Mouse (Mus musculus): ENCODE measurements around the gene Ptgdr2. TPM values are rescaled to one million over a fixed set of nuclear protein-coding genes. Genes with fewer than 3 reads are reported as not detected.

Gene Ptgdr2
- polyA plus RNA-seq, 1 experiment from 2014 or later: 0.08 TPM

- Histone ChIP-seq H3K9ac (no peak overlapping the region), H3K27ac (replicated peaks) (no peak overlapping the region), H3K4me1 (replicated peaks) (no peaks in the 10 kb centered on the region), H3K4me3 (no peak overlapping the region), H3K36me3 (peaks cover 18% of the 10 kb centered on the region), H3K4me2 (no peak overlapping the region), H3K9me3 (no peaks in the 10 kb centered on the region), H3K27me3 (no peaks in the 10 kb centered on the region)
- WGBS: 86% methylated on average over 6 of the region's 6 CpGs
- ATAC-seq (ENCODE audit: low FRiP score, low read depth): no peak
These were observed 27.8 kb upstream of the Ptgdr2 start for GRCm38 (mm10) chr19:10909087-10909721.

GRCm38 (mm10) chr19:10914291-10914690 lies 22.7 kb upstream of the Ptgdr2 start:
- no peaks in the 10 kb centered on the region for H3K27me3 ChIP-seq

DNA sequence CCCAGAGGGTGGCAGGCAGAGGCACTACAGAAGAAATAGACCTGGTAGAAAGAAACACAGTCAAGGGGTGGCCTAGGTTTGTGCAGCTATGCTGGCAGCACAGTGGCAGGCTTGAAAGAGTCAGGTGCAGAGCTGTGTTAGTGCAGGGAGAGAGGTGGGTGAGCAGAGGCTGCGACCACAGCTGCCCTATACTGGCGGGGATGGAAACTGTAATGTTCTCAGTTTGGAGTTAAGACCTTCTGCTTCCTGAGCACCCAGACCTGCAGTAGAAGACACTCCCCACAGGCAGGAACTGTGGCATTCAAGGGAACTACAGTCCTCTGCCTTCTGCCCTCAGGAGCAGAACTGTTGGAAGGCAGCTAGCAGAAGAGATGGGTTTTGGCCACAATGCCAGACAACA lies 22.1 kb upstream of the Ptgdr2 start:
- no peaks in the 10 kb centered on the region for H3K27me3 ChIP-seq
- no peaks in the 10 kb centered on the region for H3K9me3 ChIP-seq
- H3K4me1 ChIP-seq (replicated peaks): 0 out of 2 replicates have a peak, but pooled peaks cover 4% of the 10 kb centered on the region
- no peak overlapping the region for H3K27ac ChIP-seq (replicated peaks)
- H3K9ac ChIP-seq: no peak overlapping the region
- H3K36me3 ChIP-seq: no peaks in the 10 kb centered on the region
- 85% methylated on average over 2 of the region's 2 CpGs for WGBS
- no peak overlapping the region for H3K4me3 ChIP-seq
- H3K4me2 ChIP-seq: no peak overlapping the region
- ATAC-seq (ENCODE audit: low FRiP score, low read depth): no peak

More at GRCm38 (mm10) chr19:10914291-10914690, 22.7 kb upstream of the Ptgdr2 start:
- Histone ChIP-seq H3K4me1 (replicated peaks) (0 out of 2 replicates have a peak, but pooled peaks cover 4% of the 10 kb centered on the region), H3K36me3 (no peaks in the 10 kb centered on the region), H3K4me3 (no peak overlapping the region), H3K27ac (replicated peaks) (no peak overlapping the region), H3K9ac (no peak overlapping the region), H3K9me3 (no peaks in the 10 kb centered on the region), H3K4me2 (no peak overlapping the region)
- 78% methylated on average over 7 of the region's 7 CpGs for WGBS
- ATAC-seq (ENCODE audit: low FRiP score, low read depth): no peak

GRCm38 (mm10) chr19:10916506-10916905 lies 20.5 kb upstream of the Ptgdr2 start:
- Histone ChIP-seq H3K9me3 (no peaks in the 10 kb centered on the region), H3K4me3 (no peak overlapping the region), H3K4me2 (no peak overlapping the region), H3K27ac (replicated peaks) (no peak overlapping the region), H3K36me3 (no peaks in the 10 kb centered on the region), H3K4me1 (replicated peaks) (0 out of 2 replicates have a peak, but pooled peaks cover 4% of the 10 kb centered on the region), H3K27me3 (no peaks in the 10 kb centered on the region), H3K9ac (no peak overlapping the region)
- WGBS: 60% methylated on average over 5 of the region's 5 CpGs
- no peak for ATAC-seq (ENCODE audit: low FRiP score, low read depth)

- no peaks in the 10 kb centered on the region for H3K27me3 ChIP-seq
- peak; percentile 63 for ATAC-seq (ENCODE audit: low FRiP score, low read depth)
- WGBS: 84% methylated on average over 10 of the region's 10 CpGs
- no peak overlapping the region for H3K9ac ChIP-seq
- no peak overlapping the region for H3K4me3 ChIP-seq
- 0 out of 2 replicates have a peak, but pooled peaks cover 4% of the 10 kb centered on the region for H3K4me1 ChIP-seq (replicated peaks)
- no peak overlapping the region for H3K4me2 ChIP-seq
- no peak overlapping the region for H3K27ac ChIP-seq (replicated peaks)
- H3K9me3 ChIP-seq: no peaks in the 10 kb centered on the region
- no peaks in the 10 kb centered on the region for H3K36me3 ChIP-seq
These were observed 18.5 kb upstream of the Ptgdr2 start for GRCm38 (mm10) chr19:10918321-10918991.

DNA sequence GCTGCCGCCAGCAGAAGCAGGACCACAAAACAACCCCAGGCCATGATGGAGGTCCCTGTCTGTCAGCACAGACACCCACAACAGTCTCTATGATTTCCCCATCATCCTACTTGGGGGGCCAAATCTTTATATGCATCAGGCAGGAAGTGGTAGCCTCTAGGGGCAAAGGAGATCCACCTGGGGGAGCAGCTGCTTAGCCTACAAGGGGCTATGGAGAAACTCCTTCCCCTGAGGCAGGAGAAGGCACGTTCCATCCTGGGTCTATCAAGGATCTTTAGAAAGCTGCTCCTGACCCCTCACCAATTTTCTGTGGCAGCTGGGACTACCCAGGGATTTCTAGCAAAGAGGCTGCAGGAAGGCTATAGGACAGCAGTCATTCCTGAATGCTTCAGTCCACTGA lies 16.4 kb upstream of the Ptgdr2 start, which contains the start of gene Zp1:
Gene Zp1 (minus strand): TSS at position 101 of the 400 bp plus-strand sequence.
- no peaks in the 10 kb centered on the region for H3K36me3 ChIP-seq
- no peak for ATAC-seq (ENCODE audit: low FRiP score, low read depth)
- H3K4me2 ChIP-seq: no peak within 1 kb of the TSS
- 0 out of 2 replicates have a peak, but pooled peaks cover 4% of the 10 kb centered on the region for H3K4me1 ChIP-seq (replicated peaks)
- WGBS: 62% methylated on average over 2 of the region's 2 CpGs
- no peak within 1 kb of the TSS for H3K9ac ChIP-seq
- H3K27me3 ChIP-seq: no peaks in the 10 kb centered on the region
- H3K9me3 ChIP-seq: no peaks in the 10 kb centered on the region
- no peak within 1 kb of the TSS for H3K4me3 ChIP-seq
- no peak within 1 kb of the TSS for H3K27ac ChIP-seq (replicated peaks)

GRCm38 (mm10) chr19:10921058-10921457 lies 15.9 kb upstream of the Ptgdr2 start:
- 82% methylated on average over 3 of the region's 3 CpGs for WGBS
- Histone ChIP-seq H3K4me2 (no peak overlapping the region), H3K36me3 (no peaks in the 10 kb centered on the region)

GRCm38 (mm10) chr19:10924220-10924619 lies 12.7 kb upstream of the Ptgdr2 start:
- no peaks in the 10 kb centered on the region for H3K36me3 ChIP-seq
- no peak overlapping the region for H3K4me3 ChIP-seq
- H3K9ac ChIP-seq: no peak overlapping the region
- no peak overlapping the region for H3K27ac ChIP-seq (replicated peaks)
- no peaks in the 10 kb centered on the region for H3K27me3 ChIP-seq
- no peaks in the 10 kb centered on the region for H3K9me3 ChIP-seq
- H3K4me1 ChIP-seq (replicated peaks): no peaks in the 10 kb centered on the region
- no peak overlapping the region for H3K4me2 ChIP-seq
- WGBS: 69% methylated on average over 4 of the region's 4 CpGs
- no peak for ATAC-seq (ENCODE audit: low FRiP score, low read depth)

More at GRCm38 (mm10) chr19:10921058-10921457, 15.9 kb upstream of the Ptgdr2 start:
- Histone ChIP-seq H3K9ac (no peak overlapping the region), H3K27me3 (no peaks in the 10 kb centered on the region), H3K4me3 (no peak overlapping the region), H3K4me1 (replicated peaks) (0 out of 2 replicates have a peak, but pooled peaks cover 4% of the 10 kb centered on the region), H3K27ac (replicated peaks) (no peak overlapping the region), H3K9me3 (no peaks in the 10 kb centered on the region)
- no peak for ATAC-seq (ENCODE audit: low FRiP score, low read depth)

DNA sequence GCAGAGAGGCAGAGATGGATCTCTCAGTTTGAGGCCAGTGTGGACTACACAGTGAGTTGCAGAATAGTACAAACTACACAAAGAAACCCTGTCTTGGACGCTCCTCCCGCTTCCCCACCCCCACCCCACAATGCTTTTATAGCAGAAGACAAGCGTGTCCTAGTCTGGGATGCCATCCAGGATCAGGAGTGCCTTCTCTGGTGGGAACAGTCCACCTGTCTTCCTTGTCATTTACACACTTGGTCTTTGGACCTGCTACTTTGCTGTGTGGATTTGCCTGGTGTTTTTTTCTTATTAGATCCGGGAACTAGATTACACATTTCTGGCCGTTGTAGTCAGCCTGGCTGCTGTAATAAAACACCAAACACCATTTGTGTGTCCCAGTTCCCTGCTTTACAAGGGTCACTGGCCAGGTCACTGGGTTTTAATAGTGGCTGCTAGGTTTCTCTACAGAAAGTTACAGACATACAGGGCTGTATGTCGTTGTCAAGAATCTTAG lies 10.8 kb upstream of the Ptgdr2 start:
- 12% methylated on average over 6 of the region's 6 CpGs for WGBS
- Histone ChIP-seq H3K4me2 (no peak overlapping the region), H3K9ac (no peak overlapping the region), H3K4me3 (no peak overlapping the region), H3K27me3 (no peaks in the 10 kb centered on the region), H3K27ac (replicated peaks) (peak overlapping the region; percentile 39; the same call in 1 of the 2 replicates), H3K4me1 (replicated peaks) (no peaks in the 10 kb centered on the region), H3K9me3 (no peaks in the 10 kb centered on the region), H3K36me3 (no peaks in the 10 kb centered on the region)
- ATAC-seq (ENCODE audit: low FRiP score, low read depth): peak; percentile 75; the same call in 1 of the 2 replicates

GRCm38 (mm10) chr19:10926666-10927065 lies 10.3 kb upstream of the Ptgdr2 start:
- 32% methylated on average over 4 of the region's 4 CpGs for WGBS
- Histone ChIP-seq H3K4me2 (no peak overlapping the region), H3K9ac (no peak overlapping the region), H3K4me3 (no peak overlapping the region), H3K27me3 (no peaks in the 10 kb centered on the region), H3K36me3 (no peaks in the 10 kb centered on the region), H3K9me3 (no peaks in the 10 kb centered on the region), H3K4me1 (replicated peaks) (no peaks in the 10 kb centered on the region), H3K27ac (replicated peaks) (peak overlapping the region; percentile 39; the same call in 1 of the 2 replicates)
- no peak for ATAC-seq (ENCODE audit: low FRiP score, low read depth)

DNA sequence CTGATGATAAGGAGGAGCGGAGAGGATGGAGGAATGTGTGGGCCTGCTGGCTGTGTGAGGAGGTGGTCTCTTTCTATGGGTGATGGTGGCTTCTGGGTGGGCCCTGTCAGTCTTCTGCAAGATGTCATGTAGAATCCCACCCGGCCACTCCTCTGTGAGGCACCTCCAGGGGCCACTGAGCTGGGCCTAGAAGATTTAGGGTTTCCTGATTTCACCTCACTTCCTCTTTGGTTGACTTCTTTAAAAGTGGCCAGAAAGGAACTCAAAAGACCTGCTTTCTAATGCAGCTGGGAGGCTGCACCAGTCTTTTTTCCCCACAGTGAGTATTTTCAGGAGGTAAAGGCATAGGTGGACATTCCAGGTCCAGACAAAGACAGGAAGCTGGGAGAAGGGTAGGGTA lies 6.3 kb upstream of the Ptgdr2 start:
- H3K4me1 ChIP-seq (replicated peaks): no peaks in the 10 kb centered on the region
- H3K36me3 ChIP-seq: no peaks in the 10 kb centered on the region
- H3K4me3 ChIP-seq: no peak overlapping the region
- 96% methylated on average over 2 of the region's 2 CpGs for WGBS
- H3K27ac ChIP-seq (replicated peaks): no peak overlapping the region
- no peak overlapping the region for H3K4me2 ChIP-seq
- no peak overlapping the region for H3K9ac ChIP-seq
- ATAC-seq (ENCODE audit: low FRiP score, low read depth): no peak
- H3K27me3 ChIP-seq: no peaks in the 10 kb centered on the region
- H3K9me3 ChIP-seq: no peaks in the 10 kb centered on the region

DNA sequence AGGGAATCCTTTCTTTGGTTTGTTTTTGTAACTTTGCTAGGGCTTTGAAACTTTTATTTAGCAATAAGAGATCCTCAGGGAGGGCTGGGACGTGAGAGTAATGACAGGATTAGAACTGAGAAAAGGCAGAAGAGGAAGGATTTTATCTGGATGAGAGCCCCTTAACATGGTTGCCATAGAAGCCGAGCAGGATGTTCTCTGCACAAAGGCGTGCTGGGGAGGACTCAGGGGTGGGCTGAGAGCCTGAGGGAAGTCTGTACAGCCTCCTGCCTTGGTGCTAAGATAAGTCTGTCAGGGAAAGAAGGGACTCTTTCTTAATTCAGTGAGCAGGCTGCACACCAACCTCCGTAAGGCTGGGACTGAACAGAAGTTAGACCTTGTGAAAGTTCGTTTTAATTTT lies 1.9 kb upstream of the Ptgdr2 start:
- peaks cover 1% of the 10 kb centered on the region; the same call in 1 of the 2 replicates for H3K4me1 ChIP-seq (replicated peaks)
- WGBS: 30% methylated on average over 5 of the region's 5 CpGs

More for the DNA sequence above, 1.9 kb upstream of the Ptgdr2 start:
- Histone ChIP-seq H3K27ac (replicated peaks) (no peak overlapping the region), H3K4me2 (no peak overlapping the region), H3K4me3 (no peak overlapping the region), H3K36me3 (no peaks in the 10 kb centered on the region), H3K9ac (no peak overlapping the region), H3K9me3 (no peaks in the 10 kb centered on the region), H3K27me3 (no peaks in the 10 kb centered on the region)
- ATAC-seq (ENCODE audit: low FRiP score, low read depth): no peak
